Comparison of ENCODE assay signal across 10 mouse cellular contexts in the genomic region with DNA sequence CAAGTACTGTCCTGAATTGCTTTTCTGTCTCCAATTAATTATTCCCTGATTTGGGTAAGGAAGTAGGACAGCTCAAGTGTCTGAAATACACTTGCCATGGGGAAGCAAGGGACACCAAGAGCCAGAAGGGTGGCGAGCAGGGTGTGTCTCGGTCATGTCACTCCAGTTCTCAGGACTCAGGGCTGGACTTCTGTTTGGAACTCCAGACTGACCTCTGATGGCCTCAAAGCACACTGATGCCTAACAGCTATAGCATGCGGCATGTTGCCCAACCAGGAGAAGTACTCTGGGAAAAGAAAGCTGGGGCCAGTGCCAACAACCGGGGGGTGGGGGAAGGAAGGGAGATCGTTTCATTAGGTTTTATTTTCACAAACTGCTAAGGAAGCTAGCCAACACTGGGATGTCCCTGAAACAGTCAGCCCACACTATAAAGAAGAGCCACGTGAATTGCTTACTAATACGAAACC.
A peak's percentile ranks its signal among the peaks of the same experiment; 100 is the strongest.
DNase-seq lines count a peak whose midpoint lies in the region; ATAC-seq lines count a peak whose summit lies in the region.
"Had no signal": no experiment of that assay in that cellular context is flagged by ENCODE, and none has a peak within 500 bp of the region (broad histone marks: within the 10 kb centered on the region; RNA-seq: fewer than 3 reads in every experiment).

No protein-coding gene starts in this region.

- ATAC-seq in kidney, embryonic 15.5 days (replicated peaks; ENCODE audit: low FRiP score): no peak
- no peak for ATAC-seq in intestine, embryonic 15.5 days

- H3K27me3 ChIP-seq in kidney, embryonic 15.5 days: no peaks in the 10 kb centered on the region
- no peaks in the 10 kb centered on the region for H3K27me3 ChIP-seq in intestine, embryonic 15.5 days (replicated peaks)
- H3K27me3 ChIP-seq: lung, embryonic 15.5 days had no signal

- H3K4me3 ChIP-seq in kidney, embryonic 15.5 days (replicated peaks): no peak overlapping the region
- no peak overlapping the region for H3K4me3 ChIP-seq in intestine, embryonic 15.5 days (replicated peaks)
- H3K4me3 ChIP-seq: erythroblast, embryonic 14.5 days; lung, embryonic 15.5 days had no signal

- intact Hi-C loops in heart, postnatal 14 days (cut with DNase I): loop anchor here (10.0 kb wide), 1 partner anchor 1024 kb away; no protein-coding TSS in a partner anchor

- peak; percentile 60 for DNase-seq in kidney, adult 18-20 months
- DNase-seq in adrenal gland, adult 18-20 months (ENCODE audit: low spot score in 2 of 2): peak; percentile 10 to 26
- DNase-seq in cerebellum, postnatal 25 days: peak; percentile 68 to 79
- peak; percentile 67 to 72 for DNase-seq in heart, postnatal 14 days
- peak; percentile 72 for DNase-seq in lung, postnatal 25 days (ENCODE audit: low spot score)
- DNase-seq in thymus, postnatal 10 days (ENCODE audit: low spot score in 2 of 2): no peak

- H3K9me3 ChIP-seq in kidney, embryonic 15.5 days (replicated peaks): no peaks in the 10 kb centered on the region
- no peaks in the 10 kb centered on the region for H3K9me3 ChIP-seq in intestine, embryonic 15.5 days
- H3K9me3 ChIP-seq: lung, embryonic 15.5 days had no signal

- no peaks in the 10 kb centered on the region for H3K4me1 ChIP-seq in kidney, embryonic 15.5 days
- 0 out of 2 replicates have a peak, but pooled peaks cover 2% of the 10 kb centered on the region for H3K4me1 ChIP-seq in intestine, embryonic 15.5 days (replicated peaks)

- WGBS in kidney, embryonic 15.5 days: 62% methylated on average over 7 of the region's 7 CpGs
- 63% methylated on average over 7 of the region's 7 CpGs for WGBS in intestine, embryonic 15.5 days

- no peak overlapping the region for H3K27ac ChIP-seq in kidney, embryonic 15.5 days
- no peak overlapping the region for H3K27ac ChIP-seq in intestine, embryonic 15.5 days
- H3K27ac ChIP-seq: lung, embryonic 15.5 days had no signal

- no peaks in the 10 kb centered on the region for H3K36me3 ChIP-seq in kidney, embryonic 15.5 days
- no peaks in the 10 kb centered on the region for H3K36me3 ChIP-seq in intestine, embryonic 15.5 days
- H3K36me3 ChIP-seq: lung, embryonic 15.5 days had no signal

- no peak overlapping the region for H3K4me2 ChIP-seq in kidney, embryonic 15.5 days
- no peak overlapping the region for H3K4me2 ChIP-seq in intestine, embryonic 15.5 days (replicated peaks)
- H3K4me2 ChIP-seq: lung, embryonic 15.5 days had no signal

- H3K9ac ChIP-seq in kidney, embryonic 15.5 days: no peak overlapping the region
- H3K9ac ChIP-seq in intestine, embryonic 15.5 days: no peak overlapping the region
- H3K9ac ChIP-seq: lung, embryonic 15.5 days had no signal

Comparison
In these comparisons a context has a peak if more than half of its experiments do, and no peak if none do; other contexts are left out.
1. DNase-seq: peak in kidney, adult 18-20 months (single experiment), adrenal gland, adult 18-20 months (2 of 2), cerebellum, postnatal 25 days (2 of 2), heart, postnatal 14 days (2 of 2) and lung, postnatal 25 days (single experiment); none in thymus, postnatal 10 days (0 of 2).